Mouse (Mus musculus) forebrain, embryonic 10.5 days (tissue): ENCODE results near the gene Hmces. TPM values are rescaled to one million over a fixed set of nuclear protein-coding genes. Genes with fewer than 3 reads are reported as not detected.

ENCODE experiments used
- DNase-seq: peaks from one replicate; pipeline ENCODE4 v3.0.0-alpha.2; 2017; ENCODE audit warnings: low spot score; ENCODE audit errors: extremely low spot score
- H3K27ac ChIP-seq: fragments of 300-500 bp; sonication (generic); 2 replicates; pipeline ENCODE4 v1.5.1; 2016; ENCODE audit warnings: mild to moderate bottlenecking
- H3K27me3 ChIP-seq: fragments of 300-500 bp; sonication (generic); 2 replicates; pipeline ENCODE4 v1.6.1; 2016; ENCODE audit warnings: mild to moderate bottlenecking; ENCODE audit not compliant: poor library complexity, severe bottlenecking
- H3K36me3 ChIP-seq: fragments of 300-500 bp; sonication (generic); replicated peaks from 2 replicates; pipeline ENCODE4 v1.6.1; 2016; ENCODE audit warnings: mild to moderate bottlenecking, moderate library complexity
- H3K4me1 ChIP-seq: fragments of 300-500 bp; sonication (generic); 2 replicates; pipeline ENCODE4 v1.6.1; 2016
- H3K4me3 ChIP-seq: fragments of 300-500 bp; sonication (generic); 2 replicates; pipeline ENCODE4 v1.5.1; 2016; ENCODE audit warnings: mild to moderate bottlenecking, moderate library complexity
- H3K9me3 ChIP-seq: fragments of 300-500 bp; sonication (generic); 2 replicates; pipeline ENCODE4 v1.6.1; 2016; ENCODE audit warnings: mild to moderate bottlenecking, moderate library complexity
- WGBS: fragments of 180-500 bp; shearing (Covaris S2); methylation state at CpG from one replicate; pipeline ENCODE4 v1.1.7; 2016; 5-methylcytosine and 5-hydroxymethylcytosine counted together
- polyA plus RNA-seq: library from polyadenylated mRNA; unstranded; fragments of >200 nt; fragmentation: Nextera tagmentation; extraction: Ambion mirVana; gene quantifications from 2 replicates; pipeline ENCODE4 v1.2.1, GENCODE M21; 2016

Gene Hmces
- polyA plus RNA-seq, 1 experiment from 2014 or later, result 61.5 TPM

- Histone ChIP-seq H3K4me3 (no peak overlapping the region), H3K9me3 (no peaks in the 10 kb centered on the region), H3K4me1 (no peaks in the 10 kb centered on the region), H3K27ac (no peak overlapping the region), H3K36me3 (no peaks in the 10 kb centered on the region), H3K27me3 (no peaks in the 10 kb centered on the region)
- DNase-seq, result no peak
- WGBS, result 83% methylated on average over 3 of the region's 3 CpGs
Observed at GRCm38 (mm10) chr6:87882221-87882620, 31.5 kb upstream of the Hmces start.

GRCm38 (mm10) chr6:87882816-87883215, 30.9 kb upstream of the Hmces start:
- no peak for DNase-seq
- Histone ChIP-seq H3K27ac (no peak overlapping the region), H3K4me3 (no peak overlapping the region), H3K27me3 (no peaks in the 10 kb centered on the region), H3K36me3 (no peaks in the 10 kb centered on the region), H3K4me1 (no peaks in the 10 kb centered on the region), H3K9me3 (no peaks in the 10 kb centered on the region)
- WGBS, result 74% methylated on average over 4 of the region's 4 CpGs

- Histone ChIP-seq H3K36me3 (peaks cover 30% of the 10 kb centered on the region), H3K27ac (no peak overlapping the region), H3K27me3 (no peaks in the 10 kb centered on the region), H3K9me3 (no peaks in the 10 kb centered on the region), H3K4me3 (no peak overlapping the region), H3K4me1 (peaks cover 10% of the 10 kb centered on the region)
- WGBS, result 98% methylated on average over 1 of the region's 1 CpGs
- no peak for DNase-seq
Observed at GRCm38 (mm10) chr6:87886721-87887120, 27.0 kb upstream of the Hmces start.

GRCm38 (mm10) chr6:87887594-87888233, 26.0 kb upstream of the Hmces start, which contains the start of gene Copg1:
TSS of gene Copg1 (plus strand) at chr6:87887814.
- Histone ChIP-seq H3K27ac (peak within 1 kb of the TSS; percentile 92), H3K27me3 (no peaks in the 10 kb centered on the region), H3K36me3 (peaks cover 40% of the 10 kb centered on the region), H3K4me1 (peaks cover 10% of the 10 kb centered on the region), H3K9me3 (no peaks in the 10 kb centered on the region), H3K4me3 (peak within 1 kb of the TSS; percentile 84)
- WGBS, result under 1% methylated on average over 31 of the region's 31 CpGs
- DNase-seq, result peak; percentile 100

- DNase-seq, result no peak
- H3K4me3 ChIP-seq, result no peak overlapping the region
- H3K9me3 ChIP-seq, result no peaks in the 10 kb centered on the region
- H3K4me1 ChIP-seq, result peaks cover 2% of the 10 kb centered on the region
- 95% methylated on average over 7 of the region's 7 CpGs for WGBS
- peaks cover 100% of the 10 kb centered on the region for H3K36me3 ChIP-seq
- no peak overlapping the region for H3K27ac ChIP-seq
- no peaks in the 10 kb centered on the region for H3K27me3 ChIP-seq
Observed at GRCm38 (mm10) chr6:87893931-87894330, 19.8 kb upstream of the Hmces start.

- DNase-seq, result no peak
- Histone ChIP-seq H3K9me3 (no peaks in the 10 kb centered on the region), H3K27me3 (no peaks in the 10 kb centered on the region), H3K4me3 (no peak overlapping the region), H3K4me1 (no peaks in the 10 kb centered on the region), H3K36me3 (peaks cover 100% of the 10 kb centered on the region), H3K27ac (no peak overlapping the region)
- WGBS, result 97% methylated on average over 10 of the region's 10 CpGs
Observed at GRCm38 (mm10) chr6:87898028-87898427, 15.7 kb upstream of the Hmces start.

- DNase-seq, result no peak
- Histone ChIP-seq H3K27me3 (no peaks in the 10 kb centered on the region), H3K36me3 (peaks cover 99% of the 10 kb centered on the region), H3K4me3 (no peak overlapping the region), H3K9me3 (no peaks in the 10 kb centered on the region), H3K27ac (no peak overlapping the region), H3K4me1 (no peaks in the 10 kb centered on the region)
- 72% methylated on average over 5 of the region's 5 CpGs for WGBS
Observed at GRCm38 (mm10) chr6:87906632-87907031, 7.1 kb upstream of the Hmces start.

- H3K4me1 ChIP-seq, result peaks cover 13% of the 10 kb centered on the region
- no peak for DNase-seq
- WGBS, result 89% methylated on average over 6 of the region's 6 CpGs
- peaks cover 92% of the 10 kb centered on the region for H3K36me3 ChIP-seq
- H3K27me3 ChIP-seq, result no peaks in the 10 kb centered on the region
- H3K4me3 ChIP-seq, result no peak overlapping the region
- no peaks in the 10 kb centered on the region for H3K9me3 ChIP-seq
- no peak overlapping the region for H3K27ac ChIP-seq
Observed at GRCm38 (mm10) chr6:87909181-87909580, 4.6 kb upstream of the Hmces start.

GRCm38 (mm10) chr6:87911559-87911958, 2.2 kb upstream of the Hmces start:
- no peak for DNase-seq

GRCm38 (mm10) chr6:87914326-87915102, 779 bp downstream of the Hmces start:
- DNase-seq, result peak; percentile 53
- no peaks in the 10 kb centered on the region for H3K27me3 ChIP-seq
- H3K27ac ChIP-seq, result peak overlapping the region; percentile 92
- H3K36me3 ChIP-seq, result peaks cover 76% of the 10 kb centered on the region
- H3K9me3 ChIP-seq, result no peaks in the 10 kb centered on the region
- 4% methylated on average over 35 of the region's 35 CpGs for WGBS
- H3K4me1 ChIP-seq, result peaks cover 28% of the 10 kb centered on the region
- peak overlapping the region; percentile 88 for H3K4me3 ChIP-seq

More at GRCm38 (mm10) chr6:87911559-87911958, 2.2 kb upstream of the Hmces start:
- no peak overlapping the region for H3K27ac ChIP-seq
- peaks cover 76% of the 10 kb centered on the region for H3K36me3 ChIP-seq
- no peaks in the 10 kb centered on the region for H3K27me3 ChIP-seq
- H3K4me3 ChIP-seq, result no peak overlapping the region
- WGBS, result 88% methylated on average over 6 of the region's 6 CpGs
- no peaks in the 10 kb centered on the region for H3K9me3 ChIP-seq
- H3K4me1 ChIP-seq, result peaks cover 28% of the 10 kb centered on the region

GRCm38 (mm10) chr6:87915939-87916338, 2.2 kb downstream of the Hmces start:
- 90% methylated on average over 5 of the region's 5 CpGs for WGBS
- H3K9me3 ChIP-seq, result no peaks in the 10 kb centered on the region
- no peak overlapping the region for H3K4me3 ChIP-seq
- no peak overlapping the region for H3K27ac ChIP-seq
- peaks cover 75% of the 10 kb centered on the region for H3K36me3 ChIP-seq
- H3K27me3 ChIP-seq, result no peaks in the 10 kb centered on the region
- H3K4me1 ChIP-seq, result peaks cover 28% of the 10 kb centered on the region
- no peak for DNase-seq

GRCm38 (mm10) chr6:87921201-87921600, 7.5 kb downstream of the Hmces start:
- Histone ChIP-seq H3K9me3 (no peaks in the 10 kb centered on the region), H3K27ac (no peak overlapping the region), H3K4me1 (no peaks in the 10 kb centered on the region), H3K4me3 (no peak overlapping the region), H3K36me3 (peaks cover 95% of the 10 kb centered on the region), H3K27me3 (no peaks in the 10 kb centered on the region)
- DNase-seq, result no peak
- 94% methylated on average over 4 of the region's 4 CpGs for WGBS

GRCm38 (mm10) chr6:87923624-87924023, 9.9 kb downstream of the Hmces start:
- Histone ChIP-seq H3K36me3 (peaks cover 84% of the 10 kb centered on the region), H3K4me3 (no peak overlapping the region), H3K27me3 (no peaks in the 10 kb centered on the region), H3K27ac (no peak overlapping the region), H3K4me1 (no peaks in the 10 kb centered on the region), H3K9me3 (no peaks in the 10 kb centered on the region)
- 89% methylated on average over 1 of the region's 1 CpGs for WGBS
- no peak for DNase-seq
